Mouse (Mus musculus): ENCODE measurements at regions not wholly inside any gene's neighbourhood (a gene's known extent, or its start where the extent isn't known, plus 50 kb on each side); places are given as distances from the start of the nearest gene placed in this dataset.

GRCm38 (mm10) chr14:98728863-98729262 is 265.3 kb downstream of the Rpl36a-ps1 start:
- TF ChIP-seq POLR2A (IDR thresholded peaks at IDR 0.05; ENCODE audit: borderline replicate concordance, low read depth, low read length) (no peak), CTCF (IDR thresholded peaks at IDR 0.05; ENCODE audit: low read depth, low read length) (no peak)

Data from bone marrow macrophage, adult 2 months (primary cell).